Mouse (Mus musculus): ENCODE data around the gene Cyp2j9. TPM values are rescaled to one million over a fixed set of nuclear protein-coding genes. Genes with fewer than 3 reads are reported as not detected.

Gene Cyp2j9
- polyA plus RNA-seq, 1 experiment from 2014 or later, result 1.3 TPM

GRCm38 (mm10) chr4:96560464-96560863 lies 30.9 kb downstream of the Cyp2j9 start:
- no peaks in the 10 kb centered on the region for H3K4me1 ChIP-seq (ENCODE audit: control insufficient read depth, insufficient read depth, low read length)

GRCm38 (mm10) chr4:96559781-96560180 lies 31.6 kb downstream of the Cyp2j9 start:
- no peaks in the 10 kb centered on the region for H3K36me3 ChIP-seq (ENCODE audit: control insufficient read depth, insufficient read depth)
- WGBS, result 77% methylated on average over 1 of the region's 1 CpGs
- H3K4me3 ChIP-seq (ENCODE audit: low read length), result no peak overlapping the region
- H3K4me2 ChIP-seq (ENCODE audit: low read depth, low read length), result no peak overlapping the region
- no peak overlapping the region for H3K27ac ChIP-seq (ENCODE audit: low read length)
- H3K4me1 ChIP-seq (ENCODE audit: control insufficient read depth, insufficient read depth, low read length), result no peaks in the 10 kb centered on the region
- H3K9ac ChIP-seq (ENCODE audit: low read length), result no peak overlapping the region
- H3K9me3 ChIP-seq (replicated peaks; ENCODE audit: control insufficient read depth, low read length), result no peaks in the 10 kb centered on the region
- ATAC-seq (replicated peaks; ENCODE audit: extremely low read depth, insufficient read depth, low FRiP score), result no peak
- no peaks in the 10 kb centered on the region for H3K27me3 ChIP-seq (ENCODE audit: control insufficient read depth, insufficient read depth, low read length)

More at GRCm38 (mm10) chr4:96560464-96560863, 30.9 kb downstream of the Cyp2j9 start:
- no peaks in the 10 kb centered on the region for H3K36me3 ChIP-seq (ENCODE audit: control insufficient read depth, insufficient read depth)
- no peaks in the 10 kb centered on the region for H3K27me3 ChIP-seq (ENCODE audit: control insufficient read depth, insufficient read depth, low read length)
- H3K9ac ChIP-seq (ENCODE audit: low read length), result no peak overlapping the region
- H3K27ac ChIP-seq (ENCODE audit: low read length), result no peak overlapping the region
- no peak for ATAC-seq (replicated peaks; ENCODE audit: extremely low read depth, insufficient read depth, low FRiP score)
- WGBS, result 72% methylated on average over 1 of the region's 1 CpGs
- no peaks in the 10 kb centered on the region for H3K9me3 ChIP-seq (replicated peaks; ENCODE audit: control insufficient read depth, low read length)
- no peak overlapping the region for H3K4me3 ChIP-seq (ENCODE audit: low read length)
- no peak overlapping the region for H3K4me2 ChIP-seq (ENCODE audit: low read depth, low read length)

- peak within 1 kb of the TSS; percentile 83 for H3K9ac ChIP-seq (ENCODE audit: low read length)
- H3K9me3 ChIP-seq (replicated peaks; ENCODE audit: control insufficient read depth, low read length), result no peaks in the 10 kb centered on the region
These were observed 38.1 kb downstream of the Cyp2j9 start, which contains the start of gene Cyp2j6 for GRCm38 (mm10) chr4:96553133-96553819. TSS of gene Cyp2j6 (minus strand) at chr4:96553661.

GRCm38 (mm10) chr4:96551619-96552018 lies 39.8 kb downstream of the Cyp2j9 start:
- H3K4me2 ChIP-seq (ENCODE audit: low read depth, low read length), result no peak overlapping the region
- H3K9ac ChIP-seq (ENCODE audit: low read length), result no peak overlapping the region
- H3K4me3 ChIP-seq (ENCODE audit: low read length), result no peak overlapping the region
- H3K27me3 ChIP-seq (ENCODE audit: control insufficient read depth, insufficient read depth, low read length), result no peaks in the 10 kb centered on the region
- no peak overlapping the region for H3K27ac ChIP-seq (ENCODE audit: low read length)
- H3K9me3 ChIP-seq (replicated peaks; ENCODE audit: control insufficient read depth, low read length), result no peaks in the 10 kb centered on the region
- 0 out of 2 replicates have a peak, but pooled peaks cover 2% of the 10 kb centered on the region for H3K4me1 ChIP-seq (ENCODE audit: control insufficient read depth, insufficient read depth, low read length)
- no peak for ATAC-seq (replicated peaks; ENCODE audit: extremely low read depth, insufficient read depth, low FRiP score)
- H3K36me3 ChIP-seq (ENCODE audit: control insufficient read depth, insufficient read depth), result no peaks in the 10 kb centered on the region
- WGBS, result 81% methylated on average over 3 of the region's 3 CpGs

More at GRCm38 (mm10) chr4:96553133-96553819, 38.1 kb downstream of the Cyp2j9 start, which contains the start of gene Cyp2j6:
- ATAC-seq (replicated peaks; ENCODE audit: extremely low read depth, insufficient read depth, low FRiP score), result peak; percentile 91
- Histone ChIP-seq H3K4me3 (ENCODE audit: low read length) (peak within 1 kb of the TSS; percentile 79), H3K4me2 (ENCODE audit: low read depth, low read length) (peak within 1 kb of the TSS; percentile 93), H3K27me3 (ENCODE audit: control insufficient read depth, insufficient read depth, low read length) (no peaks in the 10 kb centered on the region), H3K36me3 (ENCODE audit: control insufficient read depth, insufficient read depth) (no peaks in the 10 kb centered on the region), H3K27ac (ENCODE audit: low read length) (peak within 1 kb of the TSS; percentile 68), H3K4me1 (ENCODE audit: control insufficient read depth, insufficient read depth, low read length) (0 out of 2 replicates have a peak, but pooled peaks cover 2% of the 10 kb centered on the region)
- WGBS, result 1% methylated on average over 16 of the region's 16 CpGs

- ATAC-seq (replicated peaks; ENCODE audit: extremely low read depth, insufficient read depth, low FRiP score), result no peak
- no peak overlapping the region for H3K27ac ChIP-seq (ENCODE audit: low read length)
- no peaks in the 10 kb centered on the region for H3K36me3 ChIP-seq (ENCODE audit: control insufficient read depth, insufficient read depth)
- no peak overlapping the region for H3K4me3 ChIP-seq (ENCODE audit: low read length)
- no peaks in the 10 kb centered on the region for H3K4me1 ChIP-seq (ENCODE audit: control insufficient read depth, insufficient read depth, low read length)
- no peaks in the 10 kb centered on the region for H3K27me3 ChIP-seq (ENCODE audit: control insufficient read depth, insufficient read depth, low read length)
- no peak overlapping the region for H3K9ac ChIP-seq (ENCODE audit: low read length)
- no peaks in the 10 kb centered on the region for H3K9me3 ChIP-seq (replicated peaks; ENCODE audit: control insufficient read depth, low read length)
- H3K4me2 ChIP-seq (ENCODE audit: low read depth, low read length), result no peak overlapping the region
- WGBS, result 52% methylated on average over 1 of the region's 1 CpGs
These were observed 45.4 kb downstream of the Cyp2j9 start for GRCm38 (mm10) chr4:96545976-96546375.

- Histone ChIP-seq H3K36me3 (ENCODE audit: control insufficient read depth, insufficient read depth) (no peaks in the 10 kb centered on the region; the same call in 1 of the 2 replicates), H3K27me3 (ENCODE audit: control insufficient read depth, insufficient read depth, low read length) (no peaks in the 10 kb centered on the region), H3K4me1 (ENCODE audit: control insufficient read depth, insufficient read depth, low read length) (no peaks in the 10 kb centered on the region), H3K4me3 (ENCODE audit: low read length) (no peak overlapping the region), H3K4me2 (ENCODE audit: low read depth, low read length) (no peak overlapping the region), H3K9ac (ENCODE audit: low read length) (no peak overlapping the region), H3K9me3 (replicated peaks; ENCODE audit: control insufficient read depth, low read length) (no peaks in the 10 kb centered on the region), H3K27ac (ENCODE audit: low read length) (no peak overlapping the region)
- 15% methylated on average over 1 of the region's 1 CpGs for WGBS
- no peak for ATAC-seq (replicated peaks; ENCODE audit: extremely low read depth, insufficient read depth, low FRiP score)
These were observed 65.6 kb downstream of the Cyp2j9 start for GRCm38 (mm10) chr4:96525772-96526171.

GRCm38 (mm10) chr4:96522256-96522655 lies 69.1 kb downstream of the Cyp2j9 start:
- Histone ChIP-seq H3K36me3 (ENCODE audit: control insufficient read depth, insufficient read depth) (peaks cover 2% of the 10 kb centered on the region; the same call in 1 of the 2 replicates), H3K4me3 (ENCODE audit: low read length) (no peak overlapping the region), H3K9ac (ENCODE audit: low read length) (no peak overlapping the region), H3K4me1 (ENCODE audit: control insufficient read depth, insufficient read depth, low read length) (no peaks in the 10 kb centered on the region), H3K27me3 (ENCODE audit: control insufficient read depth, insufficient read depth, low read length) (no peaks in the 10 kb centered on the region), H3K27ac (ENCODE audit: low read length) (no peak overlapping the region), H3K4me2 (ENCODE audit: low read depth, low read length) (no peak overlapping the region), H3K9me3 (replicated peaks; ENCODE audit: control insufficient read depth, low read length) (no peaks in the 10 kb centered on the region)
- no peak for ATAC-seq (replicated peaks; ENCODE audit: extremely low read depth, insufficient read depth, low FRiP score)
- WGBS, result 77% methylated on average over 2 of the region's 2 CpGs

Other genes starting within 250 kb of the Cyp2j9 start
- not detected in 2 replicates for gene Cyp2j11, start 242.9 kb downstream of the Cyp2j9 start, polyA plus RNA-seq (2015; fragmentation: Nextera tagmentation; extraction: Ambion mirVana)
- gene Cyp2j8, start 84.2 kb downstream of the Cyp2j9 start, polyA plus RNA-seq (2015; fragmentation: Nextera tagmentation; extraction: Ambion mirVana), result not detected in 2 replicates
- gene Cyp2j6, start 37.9 kb downstream of the Cyp2j9 start, polyA plus RNA-seq (2015; fragmentation: Nextera tagmentation; extraction: Ambion mirVana), result 4.4 and 4.9 TPM in 2 replicates
- not detected in 2 replicates for gene Cyp2j5, start 72.6 kb upstream of the Cyp2j9 start, polyA plus RNA-seq (2015; fragmentation: Nextera tagmentation; extraction: Ambion mirVana)
- gene Gm12695, start 193.6 kb upstream of the Cyp2j9 start, polyA plus RNA-seq (2015; fragmentation: Nextera tagmentation; extraction: Ambion mirVana), result 0.10 and 0.17 TPM in 2 replicates